Mouse (Mus musculus) left cerebral cortex, postnatal 14 days (tissue): ENCODE measurements at regions not wholly inside any gene's neighbourhood (a gene's known extent, or its start where the extent isn't known, plus 50 kb on each side); places are given as distances from the start of the nearest gene placed in this dataset.
A peak's percentile ranks its signal among the peaks of the same experiment; 100 is the strongest.

ENCODE experiments used
- DNase-seq, 2 experiments: peaks; one replicate each; pipeline ENCODE4 v3.0.0; 2021 to 2022; ENCODE audit warnings: low spot score in 2 of 2, mixed read lengths in 1 of 2
- intact Hi-C: fragments of 180-260 bp; cut with DNase I; formaldehyde crosslinking; loops from one replicate; pipeline ENCODE4 v1.15.1; 2025

DNA sequence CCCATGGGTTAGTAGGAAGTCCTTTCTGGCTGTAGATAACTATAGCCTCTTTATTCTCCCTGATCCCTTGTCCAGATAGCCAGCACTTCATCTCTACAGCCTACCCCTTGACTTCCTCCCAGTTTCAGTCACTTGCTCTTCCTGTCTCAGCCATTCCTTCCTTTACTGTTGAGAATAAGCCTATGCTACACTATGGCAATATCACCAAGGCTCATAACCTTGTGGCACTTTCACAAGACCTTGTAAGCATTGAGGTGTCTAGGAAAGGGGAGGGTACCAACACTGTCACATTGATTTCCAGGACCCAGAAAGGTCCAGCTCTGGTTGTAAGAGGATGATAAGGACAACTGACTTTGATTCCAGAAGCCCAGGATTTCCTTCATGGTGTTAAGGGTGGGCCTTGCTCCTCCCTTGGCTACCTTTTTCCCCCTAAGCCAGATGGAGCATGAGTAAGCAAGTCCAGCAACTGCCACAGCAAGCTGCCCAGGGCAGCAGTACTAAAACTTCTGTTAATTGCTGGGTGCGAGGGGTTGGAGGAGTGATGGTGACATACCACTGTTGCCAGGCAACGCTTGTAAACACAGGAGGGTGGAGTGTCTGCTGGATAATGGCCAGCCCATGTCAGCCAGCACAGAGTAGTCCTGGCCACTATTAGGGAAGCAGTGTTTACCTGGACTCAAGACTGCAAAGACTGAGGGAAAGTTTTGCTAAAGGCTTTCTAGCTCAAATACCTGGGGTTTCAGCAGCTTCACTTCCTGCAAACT, 75.7 kb downstream of the Ankrd16 start:
- DNase-seq = no peak
- intact Hi-C loops = no loop called here

DNA sequence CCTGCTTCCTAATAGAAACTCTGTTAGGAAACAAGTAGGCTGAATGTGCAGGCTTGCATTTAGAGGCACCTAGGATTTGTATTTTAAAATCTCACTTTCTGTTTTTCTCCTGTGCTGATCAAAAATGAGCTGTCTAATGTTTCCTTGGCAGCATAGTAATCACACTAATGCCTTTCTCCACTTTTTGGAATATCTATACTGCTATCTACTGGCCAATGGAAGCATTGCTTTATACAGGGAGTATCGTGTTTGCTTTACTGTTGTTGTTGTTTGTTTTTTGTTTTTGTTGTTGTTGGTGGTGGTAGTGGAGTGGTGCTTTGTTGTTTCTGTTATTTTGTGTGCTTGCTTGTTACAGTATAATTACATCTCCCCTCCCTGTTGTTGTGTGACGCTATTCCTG, 92.3 kb downstream of the Ankrd16 start:
- DNase-seq = no peak
- intact Hi-C loops = no loop called here

DNA sequence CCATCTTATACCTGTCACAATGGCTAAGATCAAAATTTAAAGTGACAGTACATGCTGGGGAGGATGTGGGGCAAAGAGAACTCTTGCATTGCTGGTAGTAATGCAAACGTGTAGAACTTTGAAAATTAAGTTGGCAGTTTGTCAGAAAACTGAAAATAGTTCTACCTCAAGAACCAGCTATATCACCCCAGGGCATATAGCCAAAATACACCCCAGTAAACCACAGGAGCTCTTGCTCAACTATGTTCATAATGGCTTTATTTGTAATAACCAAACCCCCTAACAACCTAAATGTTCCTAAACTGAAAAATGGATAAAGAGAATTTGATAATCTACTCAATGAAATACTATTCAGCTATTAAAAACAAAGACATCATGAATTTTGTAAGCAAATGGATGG, 102.3 kb downstream of the Ankrd16 start:
- intact Hi-C loops = no loop called here

DNA sequence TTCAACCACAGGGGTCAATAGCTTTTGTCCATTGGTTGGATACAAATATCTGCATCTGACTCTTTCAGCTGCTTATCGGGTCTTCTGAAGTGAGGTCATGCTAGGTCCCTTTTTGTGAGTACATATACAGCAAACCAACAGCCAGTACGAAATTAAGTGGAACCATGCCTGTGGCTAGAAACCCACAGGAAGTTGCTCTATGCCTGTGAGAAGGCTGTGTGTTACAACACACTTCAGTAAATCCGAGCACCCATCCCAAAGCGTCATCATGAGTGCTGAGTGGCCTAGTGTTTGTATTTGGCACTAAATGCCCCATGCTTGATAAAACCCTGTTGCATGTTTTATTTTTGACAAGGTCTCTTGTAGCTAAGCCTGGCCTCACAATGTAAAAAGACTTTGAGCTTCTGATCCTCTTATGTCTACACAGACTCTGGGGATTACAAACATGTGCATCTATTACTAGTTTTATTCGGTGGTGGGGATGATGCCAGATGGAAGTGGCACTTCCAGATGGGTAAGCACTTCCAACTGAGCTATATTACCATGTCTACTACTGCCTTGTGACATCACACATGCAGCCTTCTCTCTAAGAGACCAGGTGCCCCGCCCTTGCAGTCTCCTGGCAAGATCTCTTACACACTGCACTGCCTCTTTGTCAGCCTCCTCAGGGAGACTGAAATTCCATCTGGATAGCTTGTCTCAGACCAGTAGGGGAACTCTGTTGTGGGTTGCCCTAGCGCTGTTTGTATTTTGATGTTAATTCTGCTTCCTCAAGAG, 117.3 kb downstream of the Ankrd16 start:
- intact Hi-C loops = no loop called here

More for the DNA sequence above, 102.3 kb downstream of the Ankrd16 start:
- no peak for DNase-seq

DNA sequence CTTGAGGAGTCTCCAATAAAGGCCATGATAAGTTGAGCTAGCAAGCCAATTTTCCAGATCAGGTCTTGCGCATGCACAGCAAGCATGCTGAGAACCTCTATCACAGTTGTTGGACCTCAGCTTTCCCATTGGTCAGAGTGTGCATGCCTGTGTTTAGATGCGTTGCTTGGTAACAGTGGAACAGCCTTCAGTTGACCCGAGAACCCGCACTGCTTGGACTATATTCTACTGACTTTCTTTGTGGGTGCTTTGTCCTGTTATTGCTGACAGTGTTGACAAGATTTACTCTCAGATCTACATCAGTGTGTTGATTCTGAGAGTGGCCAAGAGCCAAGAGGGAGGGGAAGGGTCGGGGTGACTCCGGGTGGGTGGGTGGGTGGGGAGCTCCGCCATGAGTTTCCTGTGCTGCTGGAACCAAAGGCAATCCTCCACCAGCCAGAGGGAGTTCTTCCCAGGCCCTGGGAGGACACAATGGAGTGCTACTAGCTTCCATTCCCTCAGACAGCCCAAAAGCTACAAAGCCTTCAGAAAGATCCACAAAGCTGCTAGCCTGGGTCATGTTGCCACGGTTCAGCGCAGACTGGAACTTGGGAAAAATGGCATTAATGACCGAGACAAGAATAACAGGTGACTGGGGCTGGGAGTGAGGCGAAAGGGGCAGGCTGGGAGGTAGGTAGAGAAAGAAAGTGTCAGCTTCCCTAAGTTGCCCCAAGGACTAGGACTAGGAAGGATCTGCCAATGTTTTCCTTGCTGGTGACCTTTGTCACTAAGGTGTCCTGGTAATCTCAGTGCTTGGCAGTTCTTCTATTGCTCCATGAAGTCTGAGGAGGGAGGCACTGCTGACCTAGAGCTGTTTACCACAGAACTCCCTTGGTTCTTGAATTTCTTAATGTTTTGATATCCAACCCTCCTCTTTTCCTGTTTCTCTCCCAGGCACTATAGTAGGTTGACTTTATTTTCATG, 122.3 kb downstream of the Ankrd16 start:
- intact Hi-C loops = no loop called here
- no peak for DNase-seq

More for the DNA sequence above, 117.3 kb downstream of the Ankrd16 start:
- no peak for DNase-seq

DNA sequence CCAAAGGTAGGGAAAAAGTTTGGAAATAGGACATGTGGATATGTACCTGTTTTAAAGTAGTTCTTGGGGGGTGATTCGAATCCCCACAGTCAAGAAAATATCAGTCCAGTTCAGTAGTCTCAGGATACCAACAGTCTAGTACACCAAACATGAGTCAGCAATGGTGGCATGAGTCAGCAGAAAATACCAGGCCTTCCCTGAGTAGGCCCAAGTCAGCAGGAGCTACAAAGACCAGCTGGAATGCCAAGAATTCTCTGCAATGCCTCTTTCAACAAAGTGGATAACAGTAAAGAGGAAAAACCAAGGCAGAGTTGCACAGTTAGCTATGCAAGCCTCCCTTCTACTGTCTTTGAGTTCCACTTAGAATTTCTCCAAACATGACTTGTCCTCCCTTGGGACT, 137.1 kb downstream of the Ankrd16 start:
- intact Hi-C loops = no loop called here

DNA sequence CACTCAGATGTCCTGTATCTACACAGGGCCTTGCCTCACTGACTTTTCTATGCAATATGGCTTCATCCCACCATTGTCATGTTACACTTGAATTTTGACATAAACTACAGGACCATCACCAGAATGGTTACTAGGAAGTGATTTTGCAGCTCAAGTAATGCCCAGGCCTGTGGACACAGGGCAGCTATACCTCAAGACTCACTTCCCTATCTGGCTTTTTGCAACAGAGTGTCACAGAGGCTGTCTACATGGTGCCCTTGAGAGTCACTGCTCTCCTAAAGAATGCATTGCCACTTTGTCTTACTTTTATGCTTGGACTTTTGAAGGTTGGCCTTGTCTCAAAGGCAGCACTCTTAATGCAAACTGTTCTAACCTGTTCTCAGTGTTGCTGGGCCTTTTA, 139.7 kb downstream of the Ankrd16 start:
- intact Hi-C loops = no loop called here

More for the DNA sequence above, 137.1 kb downstream of the Ankrd16 start:
- no peak for DNase-seq

DNA sequence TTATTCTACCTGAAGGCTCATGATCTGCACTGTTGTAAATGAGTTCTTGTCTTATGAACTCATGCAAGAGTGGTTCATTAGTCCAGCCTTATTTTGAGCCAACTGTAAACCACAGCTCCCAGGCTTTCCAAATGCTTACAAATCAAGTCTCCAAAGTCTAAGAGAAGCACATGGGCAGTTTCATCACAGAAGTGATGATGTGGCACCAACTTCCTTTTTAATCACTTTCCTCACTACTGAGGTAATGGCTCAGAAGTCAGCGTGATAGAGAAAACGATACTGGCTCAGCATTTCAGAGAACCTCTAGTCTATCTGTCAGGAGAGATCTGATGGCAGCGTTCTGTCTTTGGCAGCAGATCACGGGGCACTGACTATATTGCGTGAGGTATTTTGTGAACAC, 140.4 kb downstream of the Ankrd16 start:
- intact Hi-C loops = no loop called here
- no peak for DNase-seq

More for the DNA sequence above, 139.7 kb downstream of the Ankrd16 start:
- DNase-seq = no peak

DNA sequence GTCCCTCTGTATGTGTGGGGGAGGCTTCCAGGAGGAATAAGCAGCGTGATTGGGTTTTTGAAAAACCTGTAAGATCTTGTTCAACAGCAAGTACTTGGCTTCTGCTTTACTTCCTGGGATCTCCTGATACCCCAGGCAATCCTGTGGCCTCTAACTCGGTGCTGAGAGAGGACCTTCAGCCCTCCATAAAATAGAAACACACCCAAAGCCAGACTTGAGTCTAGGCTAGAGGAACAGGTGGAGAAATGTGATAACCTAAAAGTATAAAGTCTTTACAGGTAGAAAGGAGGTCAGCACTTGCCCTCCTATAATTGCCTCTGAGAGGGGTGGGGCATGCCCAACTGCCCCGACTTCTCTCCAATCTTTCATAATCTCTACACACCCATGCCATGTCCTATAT, 183.1 kb downstream of the Ankrd16 start:
- DNase-seq = no peak
- intact Hi-C loops = no loop called here

DNA sequence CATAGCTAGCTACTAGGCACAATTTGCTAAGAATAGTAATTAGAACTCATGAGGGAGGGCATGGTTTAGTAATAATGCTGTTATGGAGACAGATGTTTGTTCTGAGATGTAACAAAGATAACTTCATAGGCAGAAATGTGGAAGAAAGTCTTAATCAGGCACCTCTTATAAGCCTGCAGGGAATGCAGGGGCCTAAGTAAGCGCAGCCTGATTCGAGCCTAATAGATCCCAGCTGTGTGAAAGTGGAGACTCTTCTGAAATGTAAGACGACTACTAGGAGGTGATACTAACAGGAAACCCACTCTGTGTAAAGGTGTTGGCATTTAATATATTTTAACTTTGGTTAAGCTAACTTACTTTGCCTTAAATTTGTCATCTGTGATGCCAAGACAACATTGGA, 187.7 kb downstream of the Ankrd16 start:
- intact Hi-C loops = no loop called here
- no peak for DNase-seq

DNA sequence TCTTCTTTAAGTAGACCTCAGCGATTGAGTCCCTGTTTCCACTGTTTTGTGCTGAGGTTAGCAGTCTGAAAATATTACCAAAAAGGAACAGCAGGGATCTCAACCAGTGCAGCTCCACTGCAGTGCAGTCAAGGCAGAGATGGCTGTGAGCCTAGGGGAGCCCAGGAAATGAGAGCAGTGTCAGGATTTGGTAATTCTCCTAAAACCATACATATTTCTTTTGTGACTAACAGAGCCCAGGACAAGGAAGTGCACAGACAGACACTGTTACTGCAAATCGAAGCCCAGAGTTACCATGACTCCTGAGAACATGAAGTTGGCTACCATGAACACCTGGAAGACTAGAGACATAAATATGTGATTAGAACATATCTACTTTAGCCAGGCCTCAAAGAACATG, 189.3 kb downstream of the Ankrd16 start:
- intact Hi-C loops = no loop called here
- DNase-seq = no peak

DNA sequence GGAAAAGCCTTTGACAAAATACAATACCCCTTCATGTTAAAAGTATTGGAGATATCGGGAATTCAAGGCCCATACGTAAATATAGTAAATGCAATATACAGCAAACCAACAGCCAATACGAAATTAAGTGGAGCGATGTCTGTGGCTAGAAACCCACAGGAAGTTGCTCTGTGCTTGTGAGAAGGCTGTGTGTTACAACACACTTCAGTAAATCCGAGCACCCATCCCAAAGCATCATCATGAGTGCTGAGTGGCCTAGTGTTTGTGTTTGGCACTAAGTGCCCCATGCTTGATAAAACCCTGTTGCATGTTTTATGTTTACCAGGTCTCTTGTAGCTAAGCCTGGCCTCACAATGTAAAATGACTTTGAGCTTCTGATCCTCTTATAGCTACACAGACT, 194.3 kb downstream of the Ankrd16 start:
- no peak for DNase-seq
- intact Hi-C loops = no loop called here

DNA sequence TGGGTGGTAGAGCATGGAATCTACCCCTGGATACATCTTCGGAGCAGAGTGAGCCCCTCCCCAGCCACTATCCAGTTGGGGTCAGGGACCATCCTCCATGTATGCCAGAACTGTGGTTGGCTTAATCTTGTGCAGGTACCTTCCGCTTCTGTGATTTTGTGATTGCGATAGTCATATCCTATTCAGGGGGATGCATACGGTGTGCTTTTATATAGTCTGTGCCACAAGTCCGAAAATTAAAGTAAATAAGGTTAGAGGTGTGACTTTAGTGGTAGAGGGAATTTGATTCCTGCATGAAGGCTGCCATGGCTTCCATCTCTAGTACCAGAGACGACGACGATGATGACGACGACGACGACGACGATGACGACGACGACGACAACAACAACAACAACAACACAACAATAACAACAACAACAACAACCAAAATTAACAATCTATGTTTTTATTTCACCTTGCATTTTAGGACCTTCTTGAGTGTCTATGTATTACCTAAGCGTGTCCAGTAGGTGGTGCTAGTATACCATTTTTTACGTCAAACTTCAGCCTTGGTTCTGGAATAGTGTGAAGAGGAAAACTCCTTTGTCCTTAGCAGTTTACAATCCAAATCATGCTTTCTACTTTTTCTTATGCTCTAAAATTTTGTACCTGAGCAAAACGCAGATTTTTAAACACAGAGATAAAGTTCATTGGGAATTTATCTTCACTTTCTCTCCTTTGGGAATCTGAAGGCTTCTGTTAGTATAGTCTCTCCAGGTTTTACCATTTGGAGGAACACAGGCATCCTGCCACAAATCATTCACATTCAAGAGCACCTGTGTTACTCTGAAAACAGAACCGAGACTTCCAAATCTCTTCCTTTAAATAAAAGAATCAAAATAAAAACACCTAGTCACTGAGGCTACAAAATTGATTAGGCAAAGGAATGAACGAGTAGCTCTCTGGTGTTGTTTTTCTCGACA, 224.5 kb downstream of the Ankrd16 start:
- intact Hi-C loops = loop anchor here (2.0 kb wide), 2 partner anchors 299 to 387 kb away; partner anchors contain the start of gene Itga8
- DNase-seq = peak; percentile 21

DNA sequence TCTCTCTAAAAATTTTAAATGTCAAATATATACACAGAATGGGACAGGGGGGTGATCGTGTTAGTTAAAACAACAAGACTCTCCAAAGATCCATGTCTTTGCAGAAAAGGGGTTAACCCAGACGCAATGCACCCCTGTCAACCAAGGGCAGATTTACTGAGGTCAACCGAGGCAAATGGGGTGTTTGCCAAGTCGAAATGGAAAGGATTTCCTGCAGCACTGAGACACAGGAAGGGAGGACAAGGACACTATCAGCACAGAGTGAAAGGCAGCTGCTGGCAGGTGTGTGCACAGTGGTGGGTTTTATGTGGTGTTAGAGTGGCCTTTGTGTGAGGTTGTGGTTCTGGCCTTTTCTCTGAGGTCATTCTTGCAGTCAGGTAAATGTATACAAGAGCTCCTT, 226.7 kb downstream of the Ankrd16 start:
- DNase-seq = no peak
- intact Hi-C loops = no loop called here

DNA sequence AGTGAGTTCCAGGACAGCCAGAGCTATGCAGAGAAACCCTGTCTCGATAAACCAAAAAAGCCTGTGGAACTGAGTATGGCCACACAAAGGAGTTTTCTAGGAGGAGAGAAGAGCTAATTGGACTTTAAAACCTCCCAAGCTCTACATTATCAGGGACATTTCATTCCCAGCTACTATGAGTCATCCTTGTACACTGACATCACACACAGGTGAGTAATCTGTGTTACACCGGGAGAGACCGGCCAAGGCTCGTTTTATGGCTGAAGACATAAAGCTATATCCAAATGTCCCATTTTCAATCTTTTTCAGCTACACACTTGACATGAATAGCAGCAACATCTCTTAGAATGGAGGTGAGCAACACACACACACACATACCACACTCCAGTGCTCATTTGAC, 229.5 kb downstream of the Ankrd16 start:
- DNase-seq = no peak
- intact Hi-C loops = no loop called here

DNA sequence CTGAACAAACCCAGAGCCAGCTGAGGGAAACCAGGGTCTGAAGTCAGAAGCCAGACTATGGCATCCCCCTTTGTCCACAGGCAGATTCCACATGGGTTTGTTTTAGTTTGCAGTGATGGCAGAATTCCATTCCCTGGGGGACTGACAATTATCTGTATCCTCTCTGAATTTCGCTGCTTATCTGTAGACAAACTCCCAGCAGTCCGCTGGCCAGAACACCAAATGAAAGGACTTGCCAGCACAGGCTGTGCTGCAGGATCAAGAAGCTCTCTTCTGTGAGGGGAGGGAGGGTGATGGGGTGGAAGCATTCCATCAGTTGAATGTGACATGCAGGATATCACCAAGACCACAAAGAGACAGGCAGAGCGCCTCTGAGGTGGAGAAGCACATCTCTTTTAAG, 233.8 kb downstream of the Ankrd16 start:
- DNase-seq = no peak
- intact Hi-C loops = no loop called here

DNA sequence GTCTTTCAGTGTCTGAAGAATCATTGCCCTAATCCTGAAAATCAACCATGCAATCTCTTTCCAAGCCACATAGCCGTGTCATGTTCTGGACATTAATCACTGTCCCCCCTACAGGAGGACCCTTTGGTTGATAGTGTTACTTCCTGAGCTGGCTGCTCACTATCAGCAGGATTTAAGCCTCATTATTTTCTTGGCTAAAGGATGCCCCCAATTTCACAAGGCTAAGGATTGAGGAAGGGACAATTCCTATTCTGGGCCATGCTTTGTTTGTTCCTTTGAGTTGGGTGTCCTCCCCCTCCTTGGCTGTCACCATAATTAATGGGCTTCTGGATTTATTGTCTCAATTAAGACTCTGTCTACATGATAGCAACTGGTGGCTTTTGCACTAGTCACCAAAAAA, 241.9 kb downstream of the Ankrd16 start:
- no peak for DNase-seq
- intact Hi-C loops = no loop called here

DNA sequence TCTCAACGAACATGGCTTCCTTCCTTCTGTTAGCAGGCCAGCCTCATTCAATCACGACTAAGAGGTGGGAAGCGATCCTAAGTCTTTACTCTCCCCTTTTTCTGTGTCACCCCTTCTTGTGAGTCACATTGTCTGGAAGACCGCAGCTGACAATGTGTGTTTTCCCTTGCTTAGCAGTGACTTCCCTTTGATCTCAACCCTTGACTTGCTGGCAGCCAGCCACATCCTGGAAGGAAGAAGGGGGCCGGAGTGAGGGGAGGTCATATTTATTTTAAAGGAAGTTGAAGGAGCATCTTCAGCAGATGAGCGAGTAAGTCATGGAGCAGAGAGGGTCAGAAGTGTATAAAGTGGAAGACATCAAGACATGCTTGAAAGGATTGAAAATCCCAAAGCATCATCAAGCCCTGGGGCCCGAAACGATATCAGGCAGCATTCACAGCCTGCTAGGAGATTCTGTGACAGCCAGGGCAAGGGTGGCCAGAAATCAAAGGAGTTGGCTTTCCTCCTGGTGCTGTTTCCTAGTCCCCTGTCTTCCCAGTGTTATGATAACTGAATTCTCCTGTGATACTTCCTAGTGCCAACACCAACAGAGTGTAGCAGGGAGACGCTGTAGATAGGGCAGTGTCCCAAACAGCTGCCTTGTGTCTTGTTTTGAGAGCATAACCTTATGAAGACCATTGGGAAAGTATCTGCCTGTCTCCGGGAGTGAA, 245.9 kb downstream of the Ankrd16 start:
- no peak for DNase-seq

More for the DNA sequence above, 245.9 kb downstream of the Ankrd16 start:
- intact Hi-C loops = no loop called here
